Mouse (Mus musculus) embryonic facial prominence, embryonic 13.5 days (tissue): Measurements from ENCODE around the gene Prr14l. TPM values are rescaled to one million over a fixed set of nuclear protein-coding genes. Genes with fewer than 3 reads are reported as not detected.
"Not testable (repeated sequence)": the region's sequence is repeated elsewhere in the genome, so short reads cannot be mapped to it uniquely, and the experiment has no call there.

Source experiments
- ATAC-seq: fragments of 200-750 bp; cut with Nextera tagmentation; 2 replicates; pipeline ENCODE4 v1.8.0; 2017; ENCODE audit warnings: low read depth; ENCODE audit not compliant: insufficient number of reproducible peaks, insufficient read depth, low FRiP score, low TSS enrichment
- H3K27ac ChIP-seq: fragments of 300-500 bp; sonication (generic); 2 replicates; pipeline ENCODE4 v1.5.1; 2015; ENCODE audit warnings: moderate library complexity, mild to moderate bottlenecking, inconsistent platforms
- H3K27me3 ChIP-seq: fragments of 300-500 bp; sonication (generic); 2 replicates; pipeline ENCODE4 v1.6.1; 2015; ENCODE audit warnings: mild to moderate bottlenecking, inconsistent platforms
- H3K36me3 ChIP-seq: fragments of 300-500 bp; sonication (generic); 2 replicates; pipeline ENCODE4 v1.6.1; 2015; ENCODE audit warnings: mild to moderate bottlenecking, inconsistent platforms
- H3K4me1 ChIP-seq: fragments of 300-500 bp; sonication (generic); 2 replicates; pipeline ENCODE4 v1.6.1; 2015; ENCODE audit warnings: inconsistent platforms
- H3K4me2 ChIP-seq: fragments of 300-500 bp; sonication (generic); 2 replicates; pipeline ENCODE4 v1.6.1; 2015; ENCODE audit warnings: moderate library complexity, mild to moderate bottlenecking, inconsistent platforms
- H3K4me3 ChIP-seq: fragments of 300-500 bp; sonication (generic); 2 replicates; pipeline ENCODE4 v1.5.1; 2015; ENCODE audit warnings: mild to moderate bottlenecking, inconsistent platforms
- H3K9ac ChIP-seq: fragments of 300-500 bp; sonication (generic); 2 replicates; pipeline ENCODE4 v1.6.1; 2015; ENCODE audit warnings: mild to moderate bottlenecking, inconsistent platforms
- H3K9me3 ChIP-seq: fragments of 300-500 bp; sonication (generic); 2 replicates; pipeline ENCODE4 v1.6.1; 2016; ENCODE audit warnings: inconsistent platforms
- WGBS: fragments of 180-500 bp; shearing (Covaris S2); methylation state at CpG from one replicate; pipeline ENCODE4 v1.1.7; 2015; ENCODE audit warnings: mixed read lengths; 5-methylcytosine and 5-hydroxymethylcytosine counted together
- polyA plus RNA-seq: library from polyadenylated mRNA; unstranded; fragments of >200 nt; fragmentation: Nextera tagmentation; extraction: Ambion mirVana; gene quantifications from 2 replicates; pipeline ENCODE4 v1.2.1, GENCODE M21; 2015

Prr14l gene
- 12.4 and 13.8 TPM in 2 replicates for polyA plus RNA-seq

DNA sequence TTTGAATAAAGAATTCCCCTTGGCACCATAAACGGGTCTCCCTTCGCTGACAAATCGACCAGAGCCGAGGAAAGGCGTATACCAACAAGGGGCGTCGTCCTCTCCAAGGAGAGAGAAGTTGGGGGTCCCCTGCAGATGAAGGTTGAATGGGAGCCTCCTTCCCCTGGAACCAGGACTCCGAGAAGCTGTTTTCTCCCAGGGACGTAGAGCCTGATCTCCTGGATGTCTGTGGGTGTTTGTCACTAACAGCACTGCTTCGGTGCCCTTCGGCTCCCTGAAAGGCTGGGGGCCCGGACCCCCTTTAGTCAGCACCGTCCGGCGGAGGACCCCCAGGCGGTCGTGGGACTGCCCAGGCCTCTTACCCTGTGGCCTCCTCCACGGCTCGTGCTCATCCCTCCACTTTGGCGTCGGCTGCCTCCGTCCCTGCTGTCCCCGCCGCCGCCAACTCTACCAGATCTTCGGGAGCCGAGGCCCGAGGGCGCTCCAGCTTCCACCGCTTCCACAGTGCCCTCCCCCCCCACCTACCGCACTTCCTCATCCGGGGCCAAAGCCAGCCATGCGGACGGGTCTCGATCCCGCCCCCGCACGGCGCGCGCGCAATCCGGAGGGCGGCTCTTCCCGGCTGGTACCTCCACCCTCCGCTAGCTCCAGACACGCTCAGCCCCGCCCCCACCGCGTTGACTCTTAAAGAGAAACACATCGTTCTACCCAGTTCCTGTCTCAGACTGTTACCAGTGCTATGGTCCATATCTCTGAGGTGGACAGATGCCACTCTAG lies at the start of gene Prr14l:
Gene Prr14l (minus strand): TSS at position 526 of the 777 bp plus-strand sequence.
- peaks cover 26% of the 10 kb centered on the region for H3K4me1 ChIP-seq
- peak; percentile 94 for ATAC-seq
- peak within 1 kb of the TSS; percentile 97 for H3K9ac ChIP-seq
- H3K36me3 ChIP-seq, result peaks cover 17% of the 10 kb centered on the region
- H3K4me2 ChIP-seq, result peak within 1 kb of the TSS; percentile 81
- H3K4me3 ChIP-seq, result peak within 1 kb of the TSS; percentile 97
- peak within 1 kb of the TSS; percentile 82 for H3K27ac ChIP-seq
- under 1% methylated on average over 51 of the region's 51 CpGs for WGBS
- no peaks in the 10 kb centered on the region for H3K27me3 ChIP-seq
- no peaks in the 10 kb centered on the region for H3K9me3 ChIP-seq

- no peak overlapping the region for H3K4me3 ChIP-seq
These were observed 32.7 kb upstream of the Prr14l start for GRCm38 (mm10) chr5:32886739-32887138.

GRCm38 (mm10) chr5:32872346-32872745 lies 18.3 kb upstream of the Prr14l start:
- ATAC-seq, result no peak
- peaks cover 80% of the 10 kb centered on the region for H3K36me3 ChIP-seq
- WGBS, result 93% methylated on average over 5 of the region's 5 CpGs
- H3K4me2 ChIP-seq, result no peak overlapping the region
- no peaks in the 10 kb centered on the region for H3K27me3 ChIP-seq
- no peak overlapping the region for H3K27ac ChIP-seq
- no peak overlapping the region for H3K9ac ChIP-seq
- no peaks in the 10 kb centered on the region for H3K9me3 ChIP-seq
- no peaks in the 10 kb centered on the region for H3K4me1 ChIP-seq
- no peak overlapping the region for H3K4me3 ChIP-seq

More at GRCm38 (mm10) chr5:32886739-32887138, 32.7 kb upstream of the Prr14l start:
- Histone ChIP-seq H3K9ac (no peak overlapping the region), H3K27ac (no peak overlapping the region), H3K9me3 (no peaks in the 10 kb centered on the region), H3K4me1 (no peaks in the 10 kb centered on the region), H3K4me2 (no peak overlapping the region), H3K27me3 (no peaks in the 10 kb centered on the region), H3K36me3 (peaks cover 82% of the 10 kb centered on the region)
- WGBS, result 60% methylated on average over 3 of the region's 3 CpGs
- ATAC-seq, result no peak

DNA sequence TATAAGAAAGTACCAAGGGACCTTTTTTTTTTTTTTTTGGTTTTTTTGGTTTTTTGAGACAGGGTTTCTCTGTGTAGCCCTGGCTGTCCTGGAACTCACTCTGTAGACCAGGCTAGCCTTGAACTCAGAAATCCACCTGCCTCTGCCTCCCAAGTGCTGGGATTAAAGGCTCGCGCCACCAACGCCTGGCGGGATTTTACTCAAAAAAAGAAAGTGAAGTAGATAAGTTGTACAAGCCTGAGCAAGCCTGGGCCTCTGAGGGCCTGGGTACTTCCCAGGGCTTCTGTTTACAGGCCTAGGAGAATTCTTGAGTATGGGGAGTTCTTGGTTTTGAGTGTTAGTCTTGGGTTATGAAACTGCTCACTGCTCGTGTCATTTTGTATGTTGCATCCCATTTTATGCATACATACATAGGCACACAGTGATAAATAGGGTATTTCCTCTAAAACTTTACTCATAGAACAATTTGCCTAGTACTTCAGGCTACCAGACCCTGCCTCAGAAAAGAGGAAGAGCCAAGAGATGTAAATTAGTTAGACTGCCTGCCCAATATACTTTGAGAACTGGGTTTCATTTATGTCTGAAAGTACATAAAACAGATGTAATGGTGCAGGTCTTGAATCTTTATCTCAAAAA lies 15.5 kb upstream of the Prr14l start:
- Histone ChIP-seq H3K4me1 (peaks cover 2% of the 10 kb centered on the region), H3K27ac (no peak overlapping the region), H3K27me3 (no peaks in the 10 kb centered on the region), H3K36me3 (peaks cover 62% of the 10 kb centered on the region), H3K9ac (no peak overlapping the region), H3K4me3 (no peak overlapping the region), H3K9me3 (no peaks in the 10 kb centered on the region), H3K4me2 (no peak overlapping the region)
- WGBS, result 94% methylated on average over 5 of the region's 5 CpGs
- ATAC-seq, result no peak

DNA sequence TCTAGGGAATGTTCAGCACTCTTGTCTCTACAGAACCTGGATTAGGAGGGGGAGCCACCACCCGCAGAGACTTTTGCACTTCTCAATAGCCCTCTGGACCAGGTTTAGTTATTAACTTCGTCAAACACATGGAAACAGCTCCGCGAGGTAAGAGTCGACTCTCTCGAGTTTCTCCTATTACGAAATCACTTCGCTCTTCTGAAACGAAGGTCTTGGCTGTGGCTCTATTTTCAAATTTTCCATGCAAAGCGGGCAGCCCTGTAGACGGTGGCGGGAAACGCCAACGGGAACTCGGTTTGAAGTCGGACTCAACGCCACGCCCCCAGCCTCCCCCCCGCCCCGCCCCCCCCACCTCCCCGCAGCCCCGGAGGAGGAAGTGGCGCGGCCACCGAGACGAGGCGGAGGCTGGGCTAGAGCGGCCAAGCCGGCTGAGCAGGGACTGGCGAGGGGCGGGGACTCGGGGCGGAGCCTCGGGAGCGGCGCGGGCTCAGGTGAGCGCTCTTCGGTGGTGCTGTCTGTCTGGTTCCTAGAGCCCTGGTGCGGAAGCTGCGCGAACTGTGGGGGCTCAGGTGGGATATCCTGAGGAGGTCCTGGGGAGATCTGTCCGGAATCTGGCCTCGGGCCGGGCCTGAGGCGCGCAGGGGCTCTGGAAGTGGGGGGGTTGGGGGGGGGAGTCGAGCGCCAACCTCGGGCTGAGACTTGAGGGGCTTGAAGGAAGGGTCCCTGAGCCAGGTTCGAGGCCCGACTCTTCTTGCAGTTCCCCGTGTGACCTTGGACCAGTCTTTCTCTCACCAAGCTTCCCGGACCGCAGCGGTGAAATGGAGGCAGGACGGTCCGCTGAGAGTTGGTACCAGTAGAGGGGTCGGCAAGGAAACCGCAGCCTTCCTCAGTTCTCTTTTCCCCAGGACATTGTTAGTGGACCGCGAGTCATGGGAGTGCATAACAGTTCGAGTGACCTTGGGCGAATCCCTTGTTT lies 9.5 kb upstream of the Prr14l start, which contains the start of gene Depdc5:
Gene Depdc5 (plus strand): TSS at position 449 of the 976 bp plus-strand sequence.
- peak; percentile 98 for ATAC-seq
- peaks cover 7% of the 10 kb centered on the region for H3K4me1 ChIP-seq
- H3K27ac ChIP-seq, result peak within 1 kb of the TSS; percentile 88
- H3K4me2 ChIP-seq, result peak within 1 kb of the TSS; percentile 69
- WGBS, result under 1% methylated on average over 64 of the region's 64 CpGs
- H3K9me3 ChIP-seq, result no peaks in the 10 kb centered on the region
- H3K36me3 ChIP-seq, result peaks cover 16% of the 10 kb centered on the region
- no peaks in the 10 kb centered on the region for H3K27me3 ChIP-seq
- peak within 1 kb of the TSS; percentile 81 for H3K9ac ChIP-seq
- H3K4me3 ChIP-seq, result peak within 1 kb of the TSS; percentile 69

DNA sequence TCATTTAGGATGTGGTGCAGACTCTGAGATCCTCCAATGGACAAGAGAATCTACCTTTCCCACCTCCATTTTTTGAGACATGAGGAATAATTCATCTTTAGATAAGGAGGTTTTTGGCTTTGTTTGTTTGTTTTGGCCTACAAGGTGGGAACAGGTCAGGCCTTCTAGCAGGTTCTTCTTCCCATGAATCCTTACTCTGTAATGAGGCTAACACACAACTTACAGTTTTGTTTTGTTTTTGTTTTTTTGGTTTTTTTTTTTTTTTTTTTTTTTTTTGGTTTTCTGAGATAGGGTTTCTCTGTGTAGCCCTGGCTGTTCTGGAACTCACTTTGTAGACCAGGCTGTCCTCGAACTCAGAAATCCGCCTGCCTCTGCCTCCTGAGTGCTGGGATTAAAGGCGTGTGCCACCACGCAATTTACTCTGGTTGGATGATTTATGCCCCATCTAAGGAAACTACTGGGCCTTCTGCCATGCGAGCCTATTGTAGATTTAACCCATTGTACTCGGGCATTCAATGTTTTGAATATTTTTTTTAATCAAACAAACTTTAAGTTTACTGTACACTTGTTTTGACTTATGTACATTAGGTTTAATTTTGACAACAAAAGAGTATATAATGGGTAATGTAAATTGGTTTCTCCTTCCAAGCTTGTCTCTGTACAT lies 8.5 kb upstream of the Prr14l start:
- peaks cover 7% of the 10 kb centered on the region for H3K4me1 ChIP-seq
- H3K4me2 ChIP-seq, result peak overlapping the region; percentile 69
- WGBS, result 84% methylated on average over 6 of the region's 6 CpGs
- no peaks in the 10 kb centered on the region for H3K9me3 ChIP-seq
- ATAC-seq, result no peak
- no peak overlapping the region for H3K9ac ChIP-seq
- no peaks in the 10 kb centered on the region for H3K27me3 ChIP-seq
- H3K27ac ChIP-seq, result peak overlapping the region; percentile 88; the same call in 1 of the 2 replicates
- H3K36me3 ChIP-seq, result peaks cover 7% of the 10 kb centered on the region
- H3K4me3 ChIP-seq, result peak overlapping the region; percentile 69

- Histone ChIP-seq H3K9ac (no peak overlapping the region), H3K27me3 (no peaks in the 10 kb centered on the region), H3K4me1 (peaks cover 7% of the 10 kb centered on the region), H3K4me3 (no peak overlapping the region), H3K4me2 (no peak overlapping the region), H3K27ac (no peak overlapping the region), H3K9me3 (no peaks in the 10 kb centered on the region), H3K36me3 (no peaks in the 10 kb centered on the region)
- WGBS, result 93% methylated on average over 1 of the region's 1 CpGs
- ATAC-seq, result no peak
These were observed 7.0 kb upstream of the Prr14l start for GRCm38 (mm10) chr5:32861082-32861481.

GRCm38 (mm10) chr5:32857781-32858220 lies 3.7 kb upstream of the Prr14l start:
- ATAC-seq, result no peak
- Histone ChIP-seq H3K27ac (peak overlapping the region; percentile 84), H3K36me3 (no peaks in the 10 kb centered on the region), H3K4me2 (peak overlapping the region; percentile 60), H3K9me3 (no peaks in the 10 kb centered on the region), H3K9ac (peak overlapping the region; percentile 64), H3K4me3 (peak overlapping the region; percentile 48), H3K27me3 (no peaks in the 10 kb centered on the region), H3K4me1 (peaks cover 8% of the 10 kb centered on the region)
- WGBS, result 3% methylated on average over 6 of the region's 6 CpGs

- H3K4me3 ChIP-seq, H3K27me3 ChIP-seq, H3K27ac ChIP-seq, H3K9me3 ChIP-seq, H3K4me2 ChIP-seq, H3K9ac ChIP-seq, ATAC-seq: not testable (repeated sequence)
- Histone ChIP-seq H3K36me3 (peaks cover 12% of the 10 kb centered on the region), H3K4me1 (peaks cover 26% of the 10 kb centered on the region)
- WGBS, result 93% methylated on average over 3 of the region's 3 CpGs
These were observed 1.2 kb upstream of the Prr14l start for GRCm38 (mm10) chr5:32855274-32855673.

GRCm38 (mm10) chr5:32854818-32855217 lies 762 bp upstream of the Prr14l start:
- no peak overlapping the region for H3K4me3 ChIP-seq
- H3K27ac ChIP-seq, result 0 out of 2 replicates have a peak overlapping the region, but pooled peaks have one; percentile 82
- no peak overlapping the region for H3K9ac ChIP-seq
- peaks cover 26% of the 10 kb centered on the region for H3K4me1 ChIP-seq
- 80% methylated on average over 4 of the region's 4 CpGs for WGBS
- no peak overlapping the region for H3K4me2 ChIP-seq
- no peaks in the 10 kb centered on the region for H3K9me3 ChIP-seq
- no peaks in the 10 kb centered on the region for H3K27me3 ChIP-seq
- peaks cover 13% of the 10 kb centered on the region for H3K36me3 ChIP-seq
- ATAC-seq, result no peak
